Mouse (Mus musculus) heart, postnatal 25 days (tissue): Measurements from ENCODE around the gene Ikzf1. TPM values are rescaled to one million over a fixed set of nuclear protein-coding genes. Genes with fewer than 3 reads are reported as not detected.

Source experiments
- DNase-seq: peaks from one replicate; pipeline ENCODE4 v3.0.0; 2022; ENCODE audit warnings: low spot score
- intact Hi-C: fragments of 180-260 bp; cut with DNase I; formaldehyde crosslinking; loops from one replicate; pipeline ENCODE4 v1.15.1; 2025
- total RNA-seq, 2 experiments: library from RNA; stranded (reverse); gene quantifications; 2 replicates each; pipeline ENCODE4 v1.2.3; 2021

Gene Ikzf1
- total RNA-seq, 2 experiments from 2014 or later = 1.8 to 2.2 TPM

DNA sequence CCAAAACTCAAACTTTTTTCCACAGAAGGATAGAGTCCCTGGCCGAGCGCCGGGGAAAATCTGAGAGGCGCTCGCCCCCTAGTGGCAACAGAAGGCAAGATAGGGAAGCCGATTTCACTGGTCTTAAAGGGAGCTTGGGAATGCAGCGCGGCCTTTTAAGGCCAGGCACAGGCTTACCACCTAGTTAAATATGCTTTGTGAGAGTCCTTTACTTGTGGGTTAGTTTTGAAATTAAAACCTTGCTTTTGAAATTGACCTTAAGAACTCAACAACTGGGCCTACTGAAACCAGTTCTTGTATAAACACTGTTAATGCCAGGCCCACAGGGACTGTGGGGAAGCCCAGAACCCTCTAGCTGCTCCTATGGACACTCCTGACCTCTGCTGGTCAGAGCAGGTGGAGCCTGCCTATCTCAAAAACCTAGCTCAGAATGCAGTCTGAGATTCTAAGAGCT is 103.7 kb downstream of the Ikzf1 start:
- intact Hi-C loops = loop anchor here (1.0 kb wide), 2 partner anchors 231 to 328 kb away; no protein-coding TSS in a partner anchor

DNA sequence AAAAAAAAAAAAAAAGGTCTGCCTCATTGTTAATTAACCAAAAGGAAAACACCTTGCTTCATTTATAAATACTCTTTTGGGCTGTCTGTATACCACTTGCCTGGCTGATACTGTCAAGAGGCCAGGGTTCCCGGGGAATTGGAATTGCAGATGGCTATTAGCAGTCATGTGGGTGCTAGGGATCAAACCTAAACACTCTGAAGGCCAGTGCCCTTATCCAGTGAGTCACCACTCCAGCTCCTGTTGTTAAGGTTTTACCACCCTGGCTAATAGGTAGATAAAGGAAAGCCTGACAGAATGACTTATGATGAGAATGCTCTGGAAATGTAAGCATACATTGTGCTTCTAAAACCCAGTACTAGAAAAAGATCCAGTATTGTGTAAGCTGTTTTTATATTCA is 109.8 kb downstream of the Ikzf1 start:
- intact Hi-C loops = no loop called here
- DNase-seq = no peak

More for the DNA sequence above, 103.7 kb downstream of the Ikzf1 start:
- peak; percentile 20 for DNase-seq

GRCm38 (mm10) chr11:11798690-11799089 is 113.9 kb downstream of the Ikzf1 start:
- intact Hi-C loops = no loop called here
- no peak for DNase-seq

- DNase-seq = no peak
- intact Hi-C loops = no loop called here
Observed at GRCm38 (mm10) chr11:11800304-11800703, 115.5 kb downstream of the Ikzf1 start.

- no peak for DNase-seq
- intact Hi-C loops = no loop called here
Observed at GRCm38 (mm10) chr11:11801067-11801466, 116.3 kb downstream of the Ikzf1 start.

- intact Hi-C loops = no loop called here
- DNase-seq = no peak
Observed at GRCm38 (mm10) chr11:11804421-11804820, 119.6 kb downstream of the Ikzf1 start.

DNA sequence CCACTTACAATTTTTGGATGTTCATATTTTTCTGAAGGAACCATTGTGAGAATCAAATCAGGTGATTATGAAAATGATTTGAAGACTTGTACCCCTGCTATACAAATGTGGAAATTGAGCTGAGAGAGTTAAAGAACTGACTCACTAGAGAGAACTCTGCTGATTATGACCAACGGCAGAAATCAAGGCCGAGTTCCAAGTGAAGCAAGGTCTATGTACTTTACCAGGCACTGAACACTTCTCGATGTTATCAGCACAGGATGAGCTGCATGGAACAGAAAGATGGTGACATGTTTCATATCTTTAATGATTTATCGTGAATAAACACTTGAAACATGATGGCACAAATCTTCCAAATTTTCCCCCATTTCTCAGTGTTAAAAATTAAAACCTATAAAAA is 121.1 kb downstream of the Ikzf1 start:
- intact Hi-C loops = no loop called here
- no peak for DNase-seq

GRCm38 (mm10) chr11:11808035-11808819 is 123.4 kb downstream of the Ikzf1 start:
- no peak for DNase-seq
- intact Hi-C loops = no loop called here

DNA sequence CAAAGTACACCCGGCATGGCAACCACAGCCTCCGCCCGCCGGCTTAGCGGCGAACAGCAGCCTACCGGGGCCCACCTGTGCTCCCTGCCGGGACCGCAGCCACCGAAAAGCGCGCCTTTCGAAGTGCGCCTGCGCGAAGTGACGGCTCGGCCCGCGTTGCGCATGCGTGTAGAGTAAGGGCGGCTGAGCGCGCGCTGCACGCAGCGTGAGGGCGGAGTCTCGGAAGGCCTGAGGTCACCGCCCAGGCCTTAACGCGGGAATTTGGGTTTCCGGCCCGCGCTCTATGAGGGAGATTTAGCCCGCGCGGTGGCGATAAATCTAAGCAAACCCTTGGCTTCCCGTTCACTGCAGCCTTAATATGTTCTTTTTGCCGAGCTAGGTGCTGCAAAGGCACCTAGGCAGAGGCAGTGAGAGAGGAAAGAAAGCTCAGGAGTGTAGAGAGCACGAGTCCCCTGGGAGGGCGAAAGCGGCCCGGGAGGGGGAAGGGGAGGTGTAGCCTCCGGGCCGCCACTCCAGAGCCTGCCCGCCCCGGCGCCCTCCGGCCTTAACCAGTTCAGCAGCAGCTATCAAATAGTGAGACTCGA is 124.1 kb downstream of the Ikzf1 start, which contains the start of gene Fignl1:
TSS of gene Fignl1 (minus strand) at position 143 of the 584 bp plus-strand sequence.
- peak; percentile 88 for DNase-seq
- intact Hi-C loops = no loop called here

- intact Hi-C loops = loop anchor here (5.0 to 10.0 kb wide), 3 partner anchors 395 to 748 kb away; no protein-coding TSS in a partner anchor
- no peak for DNase-seq
Observed at GRCm38 (mm10) chr11:11809404-11810175, 124.8 kb downstream of the Ikzf1 start.

- no peak for DNase-seq
- intact Hi-C loops = loop anchor here (5.0 to 10.0 kb wide), 3 partner anchors 393 to 745 kb away; no protein-coding TSS in a partner anchor
Observed at GRCm38 (mm10) chr11:11811906-11812480, 127.2 kb downstream of the Ikzf1 start.

GRCm38 (mm10) chr11:11815737-11816136 is 130.9 kb downstream of the Ikzf1 start:
- intact Hi-C loops = loop anchor here (10.0 kb wide), 1 partner anchor 389 kb away; no protein-coding TSS in a partner anchor
- no peak for DNase-seq

DNA sequence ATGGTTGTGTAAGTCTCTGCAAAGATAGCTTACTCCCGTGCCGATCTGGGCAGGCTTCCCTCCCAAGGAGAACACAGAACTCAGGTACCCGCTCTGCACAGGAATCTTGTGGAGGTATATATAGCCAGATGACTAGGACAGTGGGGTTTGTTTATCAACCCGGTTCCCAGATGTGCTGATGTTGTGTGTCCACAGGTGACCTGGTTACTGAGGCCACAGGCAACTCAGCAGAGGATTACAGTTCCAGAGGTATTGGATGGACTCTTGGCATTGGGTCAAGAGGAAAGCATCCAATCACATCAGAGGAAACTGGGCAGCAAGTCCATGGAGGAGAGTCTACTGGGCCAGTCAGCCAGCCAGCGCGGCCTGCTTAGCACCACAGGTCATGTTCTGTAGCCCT is 134.0 kb downstream of the Ikzf1 start:
- DNase-seq = no peak
- intact Hi-C loops = loop anchor here (10.0 kb wide), 1 partner anchor 386 kb away; no protein-coding TSS in a partner anchor

DNA sequence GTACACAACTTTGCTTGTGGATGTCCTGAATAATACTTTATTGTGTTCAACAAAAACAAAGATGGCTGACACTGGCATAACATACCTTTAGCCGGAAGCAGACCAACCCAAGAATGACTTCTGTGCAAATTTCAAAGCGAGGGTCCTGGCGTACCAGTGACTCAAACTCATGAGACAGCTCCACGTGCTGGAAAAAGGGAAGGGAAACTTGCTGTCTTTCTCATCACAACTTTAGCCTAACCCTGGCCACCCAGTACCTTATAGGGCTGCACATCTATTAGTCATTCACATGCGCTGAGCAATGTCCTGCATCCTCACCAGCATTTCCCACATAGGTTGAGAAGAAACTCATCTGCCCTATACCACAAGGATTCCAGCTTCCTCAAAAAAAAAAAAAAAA is 134.4 kb downstream of the Ikzf1 start:
- intact Hi-C loops = loop anchor here (10.0 kb wide), 1 partner anchor 386 kb away; no protein-coding TSS in a partner anchor
- no peak for DNase-seq

- intact Hi-C loops = loop anchor here (1.0 to 5.0 kb wide), 3 partner anchors 153 to 471 kb away; partner anchors contain the start of gene Grb10
Observed at GRCm38 (mm10) chr11:11820251-11820650, 135.4 kb downstream of the Ikzf1 start.

GRCm38 (mm10) chr11:11820737-11821136 is 135.9 kb downstream of the Ikzf1 start:
- intact Hi-C loops = loop anchor here (1.0 to 5.0 kb wide), 3 partner anchors 153 to 471 kb away; partner anchors contain the start of gene Grb10
- no peak for DNase-seq

More at GRCm38 (mm10) chr11:11820251-11820650, 135.4 kb downstream of the Ikzf1 start:
- peak; percentile 49 for DNase-seq

- intact Hi-C loops = loop anchor here (5.0 kb wide), 1 partner anchor 216 kb away; the partner anchor contains the start of gene Grb10
- no peak for DNase-seq
Observed at GRCm38 (mm10) chr11:11821387-11821975, 136.7 kb downstream of the Ikzf1 start.
